Mouse (Mus musculus) lung, postnatal 0 days (tissue): ENCODE measurements at regions not wholly inside any gene's neighbourhood (a gene's known extent, or its start where the extent isn't known, plus 50 kb on each side); places are given as distances from the start of the nearest gene placed in this dataset.

Experiments used
- CTCF ChIP-seq: IDR thresholded peaks from 2 replicates; pipeline ENCODE4 v1.5.1; 2016; ENCODE audit warnings: antibody characterized with exemption, mild to moderate bottlenecking
- EP300 ChIP-seq: IDR thresholded peaks from 2 replicates; pipeline ENCODE4 v1.6.1; 2016; ENCODE audit warnings: antibody characterized with exemption, mild to moderate bottlenecking, control low read depth

- TF ChIP-seq CTCF: no peak
- TF ChIP-seq EP300: no peak
These were observed 307.8 kb downstream of the Tecrl start for GRCm38 (mm10) chr5:83047214-83047613.
